Mouse (Mus musculus) ES-E14 (cell line): Measurements from ENCODE around the gene Dusp11. TPM values are rescaled to one million over a fixed set of nuclear protein-coding genes. Genes with fewer than 3 reads are reported as not detected.
"Not testable (repeated sequence)": the region's sequence is repeated elsewhere in the genome, so short reads cannot be mapped to it uniquely, and the experiment has no call there.

ENCODE experiments used
- DNase-seq: peaks from one replicate; pipeline ENCODE4 v3.0.0-alpha.2; 2013; ENCODE audit warnings: low read depth, low spot score
- H3K27ac ChIP-seq: 2 replicates; pipeline ENCODE4 v1.5.1; 2012; ENCODE audit warnings: low read depth, mild to moderate bottlenecking, low read length, moderate library complexity, mixed read lengths; ENCODE audit not compliant: poor library complexity, insufficient read depth, severe bottlenecking
- H3K36me3 ChIP-seq: 2 replicates; pipeline ENCODE4 v1.6.1; 2012; ENCODE audit warnings: mild to moderate bottlenecking, low read length, moderate library complexity, mixed read lengths; ENCODE audit not compliant: control insufficient read depth, poor library complexity, insufficient read depth, severe bottlenecking
- H3K4me1 ChIP-seq, 2 experiments: fragments of 150-350 bp in 1 of 2; sonication (generic) in 1 of 2; 2 replicates each; pipeline ENCODE4 v1.6.1; 2012; ENCODE audit warnings: low read length in 2 of 2, mild to moderate bottlenecking in 1 of 2, mixed read lengths in 1 of 2; ENCODE audit not compliant: control insufficient read depth in 2 of 2, insufficient read depth in 2 of 2, poor library complexity in 1 of 2
- H3K4me3 ChIP-seq, 2 experiments: fragments of 150-350 bp in 1 of 2; sonication (generic) in 1 of 2; 2 replicates each; pipeline ENCODE4 v1.5.1; 2012; ENCODE audit warnings: low read length in 2 of 2, low read depth in 1 of 2, mild to moderate bottlenecking in 1 of 2, mixed read lengths in 1 of 2; ENCODE audit not compliant: insufficient read depth in 1 of 2, poor library complexity in 1 of 2, severe bottlenecking in 1 of 2
- H3K9ac ChIP-seq: 2 replicates; pipeline ENCODE4 v1.6.1; 2012; ENCODE audit warnings: low read depth, mild to moderate bottlenecking, low read length, mixed read lengths; ENCODE audit not compliant: poor library complexity, insufficient read depth, severe bottlenecking
- H3K9me3 ChIP-seq: fragments of 150-350 bp; sonication (generic); 2 replicates; pipeline ENCODE4 v1.6.1; 2012; ENCODE audit warnings: low read depth, mild to moderate bottlenecking, low read length; ENCODE audit not compliant: control insufficient read depth, insufficient read depth
- CHD2 ChIP-seq: IDR thresholded peaks from 2 replicates; pipeline ENCODE4 v1.6.1; 2014; ENCODE audit warnings: mild to moderate bottlenecking, low read depth, low read length, inconsistent platforms
- HCFC1 ChIP-seq: IDR thresholded peaks from 2 replicates; pipeline ENCODE4 v1.6.1; 2012; ENCODE audit warnings: low read length, inconsistent platforms, borderline replicate concordance; ENCODE audit not compliant: insufficient read depth
- MAFK ChIP-seq: IDR thresholded peaks from 2 replicates; pipeline ENCODE4 v1.6.1; 2014; ENCODE audit warnings: mild to moderate bottlenecking, low read depth, low read length, inconsistent platforms; ENCODE audit not compliant: insufficient read depth
- ZC3H11A ChIP-seq: IDR thresholded peaks from 2 replicates; pipeline ENCODE4 v1.6.1; 2012; ENCODE audit warnings: low read depth, mild to moderate bottlenecking, inconsistent platforms, low read length, borderline replicate concordance
- ZNF384 ChIP-seq: IDR thresholded peaks from 2 replicates; pipeline ENCODE4 v1.6.1; 2012; ENCODE audit warnings: low read depth, low read length, inconsistent platforms
- in situ Hi-C, 2 experiments: fragments of 600-800 bp; cut with MboI; formaldehyde crosslinking; loops; one replicate each; pipeline ENCODE4 v1.15.1; 2025; ENCODE audit warnings: low sequenced_read_pairs in 2 of 2, inconsistent platforms in 1 of 2; ENCODE audit not compliant: unreplicated experiment in 2 of 2
- total RNA-seq: library from RNA; depleted of rRNA; stranded (reverse); fragments of 300-350 nt; gene quantifications from 2 replicates; pipeline ENCODE4 v1.2.3, GENCODE M21; 2012

Dusp11 gene
- total RNA-seq, 1 experiment, result 29.4 TPM

DNA sequence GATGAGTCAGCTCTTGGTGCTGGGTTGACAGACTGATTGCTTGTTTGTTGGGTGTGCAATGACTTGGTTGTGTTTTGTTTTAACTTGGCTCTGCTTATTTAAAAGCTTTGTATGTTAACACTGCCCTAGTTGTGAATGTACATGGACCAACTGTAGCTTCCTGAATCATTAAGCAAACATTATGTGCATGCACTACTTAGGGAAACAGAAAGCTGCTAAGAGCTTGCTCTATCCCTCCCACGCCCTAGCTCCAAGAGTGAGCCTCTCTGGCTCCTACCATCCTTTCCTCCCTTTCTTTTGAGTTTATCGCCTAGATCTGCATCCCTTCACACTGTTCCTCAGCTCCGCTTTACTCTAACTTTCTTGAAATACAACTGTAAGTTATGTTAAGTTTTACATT lies 11.9 kb upstream of the Dusp11 start:
- Histone ChIP-seq H3K27ac (no peak overlapping the region), H3K36me3 (no peaks in the 10 kb centered on the region), H3K4me1 (no peaks in the 10 kb centered on the region), H3K9me3 (no peaks in the 10 kb centered on the region), H3K9ac (no peak overlapping the region), H3K4me3 (no peak overlapping the region)
- DNase-seq, result no peak
- TF ChIP-seq HCFC1 (no peak), CHD2 (no peak), ZNF384 (no peak), MAFK (no peak), ZC3H11A (no peak)
- in situ Hi-C loops, result no loop called here

DNA sequence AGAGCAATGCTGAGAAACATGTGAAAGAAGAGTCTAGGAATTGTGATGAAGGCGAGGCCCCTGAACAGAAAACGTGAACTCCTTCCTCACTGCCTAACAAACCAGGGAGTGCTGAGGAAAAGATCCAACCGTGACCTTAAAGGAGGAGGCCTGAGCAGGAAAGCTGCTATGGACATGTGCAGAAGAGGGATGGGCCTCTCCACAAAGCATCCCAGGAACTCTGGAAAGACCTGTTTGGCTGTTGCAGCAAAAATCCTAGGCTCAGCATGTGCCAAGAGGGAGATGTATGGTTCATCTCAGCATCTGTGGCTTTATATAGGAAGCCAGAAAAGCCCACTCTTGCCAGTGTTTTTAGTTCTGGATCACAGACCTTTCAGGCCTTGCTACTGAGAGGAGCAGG lies 11.2 kb upstream of the Dusp11 start:
- H3K9me3 ChIP-seq, result no peaks in the 10 kb centered on the region
- H3K4me3 ChIP-seq, result no peak overlapping the region
- no peaks in the 10 kb centered on the region for H3K4me1 ChIP-seq
- TF ChIP-seq CHD2, result no peak
- no peak for TF ChIP-seq ZNF384
- TF ChIP-seq MAFK, result no peak
- no peak for TF ChIP-seq ZC3H11A
- TF ChIP-seq HCFC1, result no peak
- H3K36me3 ChIP-seq, result no peaks in the 10 kb centered on the region
- DNase-seq, result no peak
- in situ Hi-C loops, result no loop called here
- no peak overlapping the region for H3K9ac ChIP-seq
- no peak overlapping the region for H3K27ac ChIP-seq

DNA sequence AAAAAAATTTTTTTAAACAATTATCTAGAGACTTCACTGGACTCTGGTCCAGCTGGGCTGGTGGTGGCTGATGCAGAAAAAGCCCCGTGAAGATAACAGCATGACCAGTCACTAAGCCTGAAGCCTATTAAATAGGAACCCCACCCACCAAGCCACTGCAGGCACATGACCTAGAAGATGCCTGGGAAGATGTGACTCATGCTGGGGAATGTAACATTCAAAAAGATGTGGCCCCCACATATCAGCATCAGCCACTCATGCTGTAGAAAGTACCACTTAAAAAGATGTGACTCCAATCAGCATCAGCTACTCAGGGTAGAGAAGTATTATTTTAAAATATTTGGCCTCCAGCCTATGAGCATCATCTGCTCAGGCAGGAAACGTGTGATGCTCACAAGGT lies 8.4 kb upstream of the Dusp11 start:
- TF ChIP-seq ZC3H11A (no peak), ZNF384 (no peak), HCFC1 (no peak), CHD2 (no peak), MAFK (no peak)
- DNase-seq, result no peak
- Histone ChIP-seq H3K36me3 (no peaks in the 10 kb centered on the region), H3K27ac (no peak overlapping the region), H3K9ac (no peak overlapping the region), H3K9me3 (no peaks in the 10 kb centered on the region), H3K4me1 (peaks cover 0 to 4% of the 10 kb centered on the region in 2 experiments; a peak in 2 of 4 replicates), H3K4me3 (no peak overlapping the region)
- in situ Hi-C loops, result no loop called here

DNA sequence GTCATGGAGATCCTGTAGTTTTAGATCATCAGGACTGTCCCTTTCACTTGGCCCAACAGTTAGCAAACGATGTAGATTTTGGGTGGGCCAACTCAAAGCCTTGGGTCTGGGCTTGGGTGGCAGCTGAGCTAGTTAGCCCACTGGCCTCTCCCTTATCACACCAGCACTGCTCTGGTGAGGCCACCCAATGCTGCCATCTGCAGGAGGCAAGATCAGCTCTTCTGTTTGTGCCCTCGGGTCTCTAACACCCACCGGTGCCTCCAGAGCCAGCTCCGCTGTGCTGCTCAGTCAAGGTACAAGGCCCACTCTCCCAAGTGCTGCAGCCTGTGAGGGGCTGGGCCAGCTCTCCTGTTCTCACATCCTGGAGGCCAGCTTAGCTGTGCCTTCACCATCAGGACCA lies 5.2 kb upstream of the Dusp11 start:
- DNase-seq, result no peak
- H3K4me3 ChIP-seq, result no peak overlapping the region
- H3K36me3 ChIP-seq, result no peaks in the 10 kb centered on the region
- TF ChIP-seq MAFK (no peak), ZC3H11A (no peak), ZNF384 (no peak), CHD2 (no peak), HCFC1 (no peak)
- no peaks in the 10 kb centered on the region for H3K9me3 ChIP-seq
- peaks cover 2 to 4% of the 10 kb centered on the region in 2 experiments; a peak in 2 of 4 replicates for H3K4me1 ChIP-seq
- in situ Hi-C loops, result no loop called here
- no peak overlapping the region for H3K27ac ChIP-seq
- no peak overlapping the region for H3K9ac ChIP-seq

DNA sequence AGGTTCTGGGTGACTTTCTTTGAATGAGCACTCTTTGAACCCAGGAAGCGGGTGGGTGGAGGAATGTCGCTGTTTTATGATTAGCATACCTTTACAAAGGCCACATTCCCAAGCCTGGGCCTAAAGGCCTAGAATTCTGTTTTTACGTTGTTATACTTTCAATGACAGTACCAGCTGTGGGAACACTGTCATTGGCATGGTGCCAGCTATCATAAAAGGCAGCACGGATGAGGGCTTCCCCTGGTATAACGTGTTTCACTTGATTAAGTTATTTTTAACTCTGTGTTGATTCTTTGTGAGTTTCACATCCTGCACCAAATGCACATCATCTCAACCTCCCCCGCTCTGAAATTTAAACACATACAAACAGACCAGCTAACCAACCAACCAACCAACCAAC lies 4.6 kb upstream of the Dusp11 start:
- H3K27ac ChIP-seq, DNase-seq, H3K9ac ChIP-seq, H3K4me3 ChIP-seq, H3K4me1 ChIP-seq, in situ Hi-C loops, H3K36me3 ChIP-seq, H3K9me3 ChIP-seq: not testable (repeated sequence)
